Mouse (Mus musculus): ENCODE data around the gene Traf2. TPM values are rescaled to one million over a fixed set of nuclear protein-coding genes. Genes with fewer than 3 reads are reported as not detected.

Gene Traf2
- polyA plus RNA-seq, 1 experiment from 2014 or later, result 20.3 TPM

DNA sequence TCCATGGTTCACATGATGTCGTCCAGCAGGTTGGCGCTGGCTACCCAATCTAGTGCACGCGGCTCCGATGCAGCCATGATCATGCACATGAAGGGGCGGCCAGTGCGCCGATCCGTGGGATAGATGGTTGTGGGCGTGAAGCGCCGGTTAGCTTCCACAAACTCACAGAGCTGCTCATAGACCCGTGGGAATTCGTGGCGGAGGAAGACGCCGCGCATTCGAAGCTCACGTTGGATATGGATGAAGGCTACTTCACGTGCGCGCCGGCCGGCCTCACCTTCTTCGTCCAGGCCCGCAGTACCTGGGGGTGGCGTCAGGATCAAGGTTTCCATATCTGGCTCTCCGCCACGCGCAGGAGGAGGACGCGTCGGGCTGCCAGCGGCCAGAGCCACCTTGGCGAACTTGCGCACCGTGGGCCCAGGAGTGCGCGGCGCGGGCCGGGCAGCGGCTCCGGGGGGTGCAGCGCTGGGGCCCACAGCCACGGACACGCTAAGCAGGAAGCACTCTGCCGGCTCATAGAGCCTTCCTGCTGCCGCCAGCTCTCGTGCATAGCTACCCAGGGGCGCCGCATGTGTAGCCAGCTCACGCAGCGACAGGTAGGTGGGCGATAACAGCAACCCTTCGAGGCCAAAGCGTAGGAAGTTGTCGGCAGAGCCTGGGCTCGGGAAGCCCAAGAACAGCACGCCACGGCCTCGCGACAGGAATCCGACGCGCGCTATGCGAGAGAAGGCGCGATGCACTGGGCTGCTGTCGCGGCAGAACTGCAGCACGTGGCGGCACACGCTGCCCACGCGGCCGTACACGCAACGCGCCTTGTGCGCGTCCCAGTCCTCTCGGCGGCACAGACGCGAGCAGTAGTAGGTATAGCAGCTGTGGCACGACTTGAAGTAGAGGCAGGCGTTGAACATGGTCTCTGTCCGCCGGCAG is 30.5 kb upstream of the Traf2 start:
- Histone ChIP-seq H3K4me3 (ENCODE audit: low read depth, low read length) (peak overlapping the region; percentile 14), H3K4me2 (peak overlapping the region; percentile 52), H3K4me1 (ENCODE audit: control insufficient read depth, insufficient read depth, low read length) (peaks cover 56% of the 10 kb centered on the region), H3K9ac (ENCODE audit: low read depth, low read length) (no peak overlapping the region), H3K36me3 (ENCODE audit: control insufficient read depth, insufficient read depth, low read length) (no peaks in the 10 kb centered on the region), H3K27ac (ENCODE audit: low read depth, low read length) (no peak overlapping the region), H3K27me3 (ENCODE audit: control insufficient read depth, insufficient read depth, low read length) (peaks cover 52% of the 10 kb centered on the region), H3K9me3 (replicated peaks; ENCODE audit: control insufficient read depth, low read length) (no peaks in the 10 kb centered on the region)
- ATAC-seq (replicated peaks; ENCODE audit: insufficient number of reproducible peaks, low FRiP score, low TSS enrichment), result no peak
- WGBS (ENCODE audit: insufficient replicate concordance), result 12% methylated on average over 92 of the region's 92 CpGs

DNA sequence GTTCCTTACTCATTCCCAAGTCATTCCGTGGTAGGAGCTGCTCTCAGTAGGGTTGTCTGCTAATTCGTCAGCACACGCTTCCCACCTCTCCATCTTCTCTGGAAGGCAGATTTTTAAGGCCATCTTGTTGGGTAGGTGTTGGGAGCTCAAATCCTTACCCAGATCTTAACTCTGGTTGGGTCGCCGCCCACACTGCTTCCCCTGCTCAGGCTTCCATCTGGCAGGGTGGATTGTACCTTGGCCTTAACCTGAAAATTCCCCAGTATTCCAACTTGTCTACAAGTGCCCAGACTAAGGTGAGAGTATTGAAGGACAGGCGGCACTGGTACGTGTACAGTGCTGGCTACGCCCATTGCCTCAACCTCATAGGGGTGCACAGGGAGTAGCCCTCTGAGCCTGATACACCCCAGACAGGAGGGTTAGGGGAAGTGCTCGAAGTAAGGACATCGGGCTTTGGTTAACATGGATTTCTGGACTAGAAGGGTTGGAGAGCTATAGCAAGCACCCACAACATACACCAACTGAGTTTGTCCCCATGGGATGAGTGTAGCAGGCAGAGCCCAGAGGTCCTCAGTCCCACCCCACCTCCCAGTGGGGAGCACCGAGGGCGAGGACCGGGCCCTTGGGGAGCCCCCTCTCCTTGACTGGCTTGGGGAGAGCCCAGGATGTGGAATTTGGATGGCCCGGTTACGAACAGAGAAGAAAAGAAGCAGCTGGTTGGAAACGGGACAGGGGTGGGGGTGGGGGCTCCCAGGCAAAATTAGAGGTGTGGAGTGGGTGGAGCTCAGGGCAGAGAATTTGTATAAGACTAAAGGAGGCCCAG is 29.5 kb upstream of the Traf2 start:
- Histone ChIP-seq H3K4me2 (no peak overlapping the region), H3K36me3 (ENCODE audit: control insufficient read depth, insufficient read depth, low read length) (no peaks in the 10 kb centered on the region), H3K9me3 (replicated peaks; ENCODE audit: control insufficient read depth, low read length) (no peaks in the 10 kb centered on the region), H3K27me3 (ENCODE audit: control insufficient read depth, insufficient read depth, low read length) (peaks cover 52% of the 10 kb centered on the region), H3K4me1 (ENCODE audit: control insufficient read depth, insufficient read depth, low read length) (peaks cover 49% of the 10 kb centered on the region), H3K9ac (ENCODE audit: low read depth, low read length) (no peak overlapping the region), H3K27ac (ENCODE audit: low read depth, low read length) (no peak overlapping the region), H3K4me3 (ENCODE audit: low read depth, low read length) (no peak overlapping the region)
- 74% methylated on average over 16 of the region's 16 CpGs for WGBS (ENCODE audit: insufficient replicate concordance)
- ATAC-seq (replicated peaks; ENCODE audit: insufficient number of reproducible peaks, low FRiP score, low TSS enrichment), result no peak

DNA sequence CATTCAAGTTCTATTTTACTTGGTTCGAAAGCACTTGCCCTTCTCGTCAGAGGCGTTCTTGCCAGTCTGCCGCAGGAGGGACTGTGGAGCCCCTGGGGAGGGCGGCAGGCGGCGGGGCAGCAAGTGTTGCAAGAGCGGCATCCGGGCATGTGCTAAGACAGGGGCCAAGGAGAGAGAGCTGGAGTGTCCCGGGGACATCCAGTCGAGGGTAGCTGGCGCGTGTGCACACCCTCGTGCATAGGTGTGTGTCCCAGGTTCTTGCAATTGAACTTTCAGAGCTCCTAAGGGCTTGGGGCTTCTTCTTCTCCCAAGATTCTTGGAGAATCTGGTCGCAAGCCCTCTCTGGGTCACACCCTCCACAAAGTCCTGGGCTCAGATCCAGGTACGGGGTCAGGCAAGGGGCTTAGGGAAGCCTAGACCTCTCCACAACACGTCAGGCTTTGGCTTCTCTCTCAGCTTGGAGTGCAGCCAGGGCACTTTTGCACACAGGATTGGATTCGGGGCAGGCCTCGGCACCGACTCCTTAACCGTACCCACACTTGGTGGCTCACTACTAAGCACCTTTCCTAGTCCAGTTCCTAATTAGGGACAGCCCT is 28.8 kb upstream of the Traf2 start:
- Histone ChIP-seq H3K27ac (ENCODE audit: low read depth, low read length) (peak overlapping the region; percentile 67; the same call in 1 of the 2 replicates), H3K4me2 (peak overlapping the region; percentile 83), H3K9me3 (replicated peaks; ENCODE audit: control insufficient read depth, low read length) (no peaks in the 10 kb centered on the region), H3K36me3 (ENCODE audit: control insufficient read depth, insufficient read depth, low read length) (no peaks in the 10 kb centered on the region), H3K27me3 (ENCODE audit: control insufficient read depth, insufficient read depth, low read length) (peaks cover 49% of the 10 kb centered on the region), H3K4me3 (ENCODE audit: low read depth, low read length) (peak overlapping the region; percentile 60), H3K9ac (ENCODE audit: low read depth, low read length) (peak overlapping the region; percentile 63), H3K4me1 (ENCODE audit: control insufficient read depth, insufficient read depth, low read length) (peaks cover 48% of the 10 kb centered on the region)
- ATAC-seq (replicated peaks; ENCODE audit: insufficient number of reproducible peaks, low FRiP score, low TSS enrichment), result no peak
- 12% methylated on average over 21 of the region's 21 CpGs for WGBS (ENCODE audit: insufficient replicate concordance)

DNA sequence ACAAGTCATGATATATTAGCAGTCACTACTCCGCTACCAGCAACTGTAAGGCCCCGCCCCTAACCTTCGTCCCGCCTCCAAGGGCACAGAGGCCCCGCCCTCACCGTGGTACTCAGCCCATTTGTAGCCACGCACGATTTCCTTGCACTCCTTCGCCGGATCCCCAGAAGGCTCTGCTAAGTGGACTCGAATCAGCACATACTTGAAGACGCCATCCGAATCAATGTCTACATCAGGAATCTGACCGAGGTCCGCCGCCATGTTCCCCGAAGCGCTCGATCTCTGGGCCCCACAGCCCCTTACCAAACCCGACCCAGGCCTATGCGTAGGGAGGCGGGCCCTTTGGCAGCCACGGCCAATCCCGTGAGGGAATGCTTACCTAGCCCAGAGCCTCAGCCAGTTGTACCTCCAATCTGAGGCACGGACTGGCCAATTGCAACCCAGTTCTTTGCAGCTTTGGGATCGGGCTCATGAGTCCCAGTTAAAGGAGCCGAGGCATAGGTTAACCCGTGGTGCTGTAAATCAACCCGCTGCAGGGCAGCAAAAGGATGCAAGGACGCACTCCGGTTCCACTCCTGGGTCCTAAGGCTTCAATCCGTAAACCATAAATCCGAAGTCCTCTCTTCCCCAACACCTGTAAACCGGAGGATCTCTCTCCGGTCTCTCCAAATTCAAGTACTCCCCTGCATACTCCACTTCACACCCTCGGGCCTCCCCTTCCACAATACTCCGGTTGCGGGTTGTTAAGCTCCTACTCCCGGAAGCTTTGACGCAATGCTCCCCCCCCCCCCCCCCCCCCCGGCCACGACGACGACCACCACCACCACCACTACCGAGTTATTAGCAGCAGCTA is 28.1 kb upstream of the Traf2 start, which contains the start of the genes Mamdc4 and Phpt1:
Gene Mamdc4 (minus strand): TSS at position 267 of the 853 bp plus-strand sequence.
Gene Phpt1 (minus strand): TSS at position 646 of the 853 bp plus-strand sequence.
- Histone ChIP-seq H3K4me2 (peak within 1 kb of the TSS; percentile 83), H3K27me3 (ENCODE audit: control insufficient read depth, insufficient read depth, low read length) (peaks cover 41% of the 10 kb centered on the region), H3K4me1 (ENCODE audit: control insufficient read depth, insufficient read depth, low read length) (peaks cover 45% of the 10 kb centered on the region), H3K4me3 (ENCODE audit: low read depth, low read length) (peak within 1 kb of the TSS; percentile 60), H3K9me3 (replicated peaks; ENCODE audit: control insufficient read depth, low read length) (no peaks in the 10 kb centered on the region), H3K9ac (ENCODE audit: low read depth, low read length) (peak within 1 kb of the TSS; percentile 74), H3K36me3 (ENCODE audit: control insufficient read depth, insufficient read depth, low read length) (0 out of 2 replicates have a peak, but pooled peaks cover under 1% of the 10 kb centered on the region), H3K27ac (ENCODE audit: low read depth, low read length) (peak within 1 kb of the TSS; percentile 82)
- under 1% methylated on average over 41 of the region's 45 CpGs for WGBS (ENCODE audit: insufficient replicate concordance)
- ATAC-seq (replicated peaks; ENCODE audit: insufficient number of reproducible peaks, low FRiP score, low TSS enrichment), result peak; percentile 93

DNA sequence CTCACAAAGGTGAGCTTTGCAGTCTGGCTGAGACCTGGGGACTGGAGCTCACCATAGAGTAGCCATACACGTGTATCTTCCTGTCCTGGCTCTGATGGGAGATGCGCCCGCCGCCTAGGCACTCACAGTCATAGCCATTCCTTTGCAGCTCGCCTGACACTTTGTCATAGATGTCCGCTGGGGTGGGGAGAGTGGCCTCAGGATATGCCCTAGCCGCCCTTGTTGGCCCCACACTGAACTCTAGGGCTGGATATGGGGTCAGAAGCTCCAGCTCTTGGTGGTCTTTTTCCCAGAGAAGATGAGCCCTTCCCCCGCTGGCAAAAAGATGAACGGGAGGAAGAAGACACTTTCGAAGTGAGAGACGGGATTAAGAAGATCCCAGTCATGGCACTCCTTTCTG is 27.4 kb upstream of the Traf2 start:
- Histone ChIP-seq H3K9ac (ENCODE audit: low read depth, low read length) (peak overlapping the region; percentile 74), H3K27ac (ENCODE audit: low read depth, low read length) (peak overlapping the region; percentile 82; the same call in 1 of the 2 replicates)
- 14% methylated on average over 11 of the region's 11 CpGs for WGBS (ENCODE audit: insufficient replicate concordance)

DNA sequence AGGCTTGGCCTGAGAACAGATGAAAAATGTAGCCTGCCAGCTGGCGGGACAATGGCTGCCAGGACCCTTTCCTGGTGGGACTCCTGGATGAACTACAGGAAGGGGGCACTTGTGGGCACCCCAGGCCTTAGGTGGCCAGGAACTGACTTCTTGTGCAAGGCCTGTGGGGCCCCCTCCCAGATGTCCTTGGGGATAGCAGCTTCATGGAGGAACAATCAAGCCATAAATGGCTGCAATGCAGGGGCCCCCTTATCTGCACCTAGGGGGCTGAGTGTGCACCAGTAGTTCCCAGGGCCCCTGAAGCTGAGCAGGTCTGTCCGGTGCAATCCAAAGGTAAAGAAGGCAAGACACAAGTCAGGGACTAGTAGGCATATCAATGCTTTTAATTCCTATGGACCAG is 26.3 kb upstream of the Traf2 start:
- no peak for ATAC-seq (replicated peaks; ENCODE audit: insufficient number of reproducible peaks, low FRiP score, low TSS enrichment)
- peaks cover 31% of the 10 kb centered on the region for H3K4me1 ChIP-seq (ENCODE audit: control insufficient read depth, insufficient read depth, low read length)
- peak overlapping the region; percentile 43; the same call in 1 of the 2 replicates for H3K9ac ChIP-seq (ENCODE audit: low read depth, low read length)
- H3K27me3 ChIP-seq (ENCODE audit: control insufficient read depth, insufficient read depth, low read length), result peaks cover 24% of the 10 kb centered on the region
- no peaks in the 10 kb centered on the region for H3K9me3 ChIP-seq (replicated peaks; ENCODE audit: control insufficient read depth, low read length)
- H3K4me3 ChIP-seq (ENCODE audit: low read depth, low read length), result no peak overlapping the region
- no peak overlapping the region for H3K27ac ChIP-seq (ENCODE audit: low read depth, low read length)
- peak overlapping the region; percentile 83 for H3K4me2 ChIP-seq
- WGBS (ENCODE audit: insufficient replicate concordance), result 83% methylated on average over 2 of the region's 2 CpGs
- H3K36me3 ChIP-seq (ENCODE audit: control insufficient read depth, insufficient read depth, low read length), result 0 out of 2 replicates have a peak, but pooled peaks cover 8% of the 10 kb centered on the region

More for the DNA sequence above, 27.4 kb upstream of the Traf2 start:
- peak overlapping the region; percentile 60 for H3K4me3 ChIP-seq (ENCODE audit: low read depth, low read length)
- peaks cover 35% of the 10 kb centered on the region for H3K27me3 ChIP-seq (ENCODE audit: control insufficient read depth, insufficient read depth, low read length)
- no peak for ATAC-seq (replicated peaks; ENCODE audit: insufficient number of reproducible peaks, low FRiP score, low TSS enrichment)
- 0 out of 2 replicates have a peak, but pooled peaks cover 7% of the 10 kb centered on the region for H3K36me3 ChIP-seq (ENCODE audit: control insufficient read depth, insufficient read depth, low read length)
- H3K4me1 ChIP-seq (ENCODE audit: control insufficient read depth, insufficient read depth, low read length), result peaks cover 40% of the 10 kb centered on the region
- peak overlapping the region; percentile 83 for H3K4me2 ChIP-seq
- H3K9me3 ChIP-seq (replicated peaks; ENCODE audit: control insufficient read depth, low read length), result no peaks in the 10 kb centered on the region

DNA sequence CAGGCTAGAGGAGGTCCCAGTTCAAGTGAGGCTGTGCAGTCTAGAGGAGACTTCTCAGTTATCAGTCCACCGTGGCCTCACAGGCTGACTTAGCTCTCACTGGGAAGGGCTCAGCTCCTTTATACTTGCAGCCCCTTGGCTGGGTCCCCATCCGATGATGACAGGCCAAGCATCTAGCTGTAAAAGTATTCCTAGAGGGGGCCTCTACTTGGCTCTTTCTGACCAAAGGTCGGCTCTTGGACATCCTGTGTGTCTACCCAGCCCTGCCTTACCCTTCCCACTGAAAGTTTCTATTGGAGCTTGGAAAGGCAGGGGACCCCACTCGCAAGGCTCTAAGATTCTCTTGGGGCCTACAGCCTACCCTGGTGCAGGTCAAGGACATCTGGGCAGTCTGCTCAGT is 24.5 kb upstream of the Traf2 start:
- Histone ChIP-seq H3K4me3 (ENCODE audit: low read depth, low read length) (no peak overlapping the region), H3K36me3 (ENCODE audit: control insufficient read depth, insufficient read depth, low read length) (peaks cover 11% of the 10 kb centered on the region; the same call in 1 of the 2 replicates), H3K27ac (ENCODE audit: low read depth, low read length) (no peak overlapping the region), H3K27me3 (ENCODE audit: control insufficient read depth, insufficient read depth, low read length) (peaks cover 5% of the 10 kb centered on the region), H3K4me1 (ENCODE audit: control insufficient read depth, insufficient read depth, low read length) (peaks cover 21% of the 10 kb centered on the region), H3K9me3 (replicated peaks; ENCODE audit: control insufficient read depth, low read length) (no peaks in the 10 kb centered on the region), H3K4me2 (no peak overlapping the region), H3K9ac (ENCODE audit: low read depth, low read length) (no peak overlapping the region)
- ATAC-seq (replicated peaks; ENCODE audit: insufficient number of reproducible peaks, low FRiP score, low TSS enrichment), result no peak
- 83% methylated on average over 4 of the region's 4 CpGs for WGBS (ENCODE audit: insufficient replicate concordance)
